Mouse (Mus musculus): ENCODE results near the gene Anks1. TPM values are rescaled to one million over a fixed set of nuclear protein-coding genes. Genes with fewer than 3 reads are reported as not detected.
A peak's percentile ranks its signal among the peaks of the same experiment; 100 is the strongest.
"Not testable (repeated sequence)": the region's sequence is repeated elsewhere in the genome, so short reads cannot be mapped to it uniquely, and the experiment has no call there.

Anks1 gene
- polyA plus RNA-seq, 1 experiment from 2014 or later, result 18.7 TPM

DNA sequence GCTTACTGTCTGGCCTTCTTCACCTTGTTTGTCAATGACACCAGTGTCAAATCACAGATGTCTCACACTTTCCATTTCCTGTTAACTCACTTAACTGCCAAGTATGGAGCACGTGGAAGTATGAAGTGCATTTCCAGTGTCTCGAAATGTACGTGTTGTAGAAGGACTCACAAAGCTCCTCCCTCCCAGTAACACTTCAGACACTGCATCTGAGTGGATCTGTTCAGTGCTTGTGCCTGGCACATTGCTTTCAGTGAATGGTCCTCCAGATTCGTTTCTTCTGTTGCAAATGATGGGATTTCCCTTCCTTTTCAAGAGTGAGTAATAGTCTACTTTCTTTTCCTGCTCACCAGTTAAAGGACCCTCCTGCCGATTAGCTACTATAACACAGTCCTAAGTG is 61.2 kb downstream of the Anks1 start:
- no peak overlapping the region for H3K9ac ChIP-seq
- no peaks in the 10 kb centered on the region for H3K36me3 ChIP-seq (ENCODE audit: insufficient read depth)
- H3K27ac ChIP-seq (ENCODE audit: low read depth), result peak overlapping the region; percentile 62; the same call in 1 of the 2 replicates
- no peak overlapping the region for H3K4me3 ChIP-seq (ENCODE audit: low read depth, low read length)
- no peak for TF ChIP-seq CTCF (IDR thresholded peaks at IDR 0.05; ENCODE audit: low read depth)
- no peaks in the 10 kb centered on the region for H3K9me3 ChIP-seq (ENCODE audit: low read depth, low read length)
- H3K27me3 ChIP-seq (ENCODE audit: insufficient read depth, low read length), result no peaks in the 10 kb centered on the region
- DNase-seq (peak; percentile 13), ATAC-seq (ENCODE audit: insufficient read depth) (no peak)
- no peak overlapping the region for H3K4me2 ChIP-seq
- WGBS, result 55% methylated on average over 5 of the region's 5 CpGs
- H3K4me1 ChIP-seq (ENCODE audit: insufficient read depth), result no peaks in the 10 kb centered on the region

DNA sequence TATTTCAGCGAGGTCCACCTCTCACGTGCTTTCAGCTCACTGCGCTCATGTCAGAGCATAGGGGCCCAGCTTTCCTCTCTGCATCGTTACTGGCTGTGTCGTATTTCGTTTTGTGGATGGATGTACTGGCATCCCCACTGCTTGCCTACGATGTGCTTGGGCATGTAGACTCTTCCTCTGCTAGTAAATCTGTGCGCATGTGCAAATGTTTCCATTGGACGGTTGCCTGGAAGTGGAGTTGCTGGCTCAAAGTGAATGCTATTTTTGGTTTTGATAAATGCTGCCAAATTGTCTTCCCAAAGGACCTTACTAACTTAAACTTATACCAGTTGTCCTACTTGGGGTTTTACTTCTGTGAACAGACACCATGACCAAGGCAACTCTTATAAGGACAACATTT is 62.4 kb downstream of the Anks1 start:
- Histone ChIP-seq H3K4me1 (ENCODE audit: insufficient read depth) (no peaks in the 10 kb centered on the region), H3K27ac (ENCODE audit: low read depth) (no peak overlapping the region), H3K27me3 (ENCODE audit: insufficient read depth, low read length) (no peaks in the 10 kb centered on the region), H3K4me3 (ENCODE audit: low read depth, low read length) (no peak overlapping the region), H3K4me2 (no peak overlapping the region), H3K9ac (no peak overlapping the region), H3K9me3 (ENCODE audit: low read depth, low read length) (no peaks in the 10 kb centered on the region), H3K36me3 (ENCODE audit: insufficient read depth) (peaks cover 2% of the 10 kb centered on the region; the same call in 1 of the 2 replicates)
- ATAC-seq (ENCODE audit: insufficient read depth), result no peak
- no peak for TF ChIP-seq CTCF (IDR thresholded peaks at IDR 0.05; ENCODE audit: low read depth)
- WGBS, result 75% methylated on average over 9 of the region's 9 CpGs
- DNase-seq, result peak; percentile 84

DNA sequence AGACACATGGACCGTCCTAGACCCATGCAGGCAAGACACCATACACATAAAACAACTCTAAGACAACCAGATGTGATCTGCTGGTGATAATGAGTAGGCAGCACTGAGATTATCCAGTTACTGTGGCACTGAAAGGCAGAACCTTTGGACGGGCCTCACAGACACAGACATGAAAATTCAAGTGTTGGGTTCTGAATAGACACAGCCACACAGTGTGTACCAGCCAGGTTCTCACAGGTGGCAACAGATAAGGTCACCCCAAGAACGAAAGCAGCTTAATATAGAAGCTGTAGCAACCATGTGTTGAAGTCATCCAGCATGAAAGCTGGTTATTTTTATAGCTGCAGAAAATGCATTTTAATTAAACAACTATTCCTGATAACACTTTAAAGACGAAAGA is 64.2 kb downstream of the Anks1 start:
- Histone ChIP-seq H3K9me3 (ENCODE audit: low read depth, low read length) (no peaks in the 10 kb centered on the region), H3K4me1 (ENCODE audit: insufficient read depth) (no peaks in the 10 kb centered on the region), H3K27me3 (ENCODE audit: insufficient read depth, low read length) (no peaks in the 10 kb centered on the region), H3K4me3 (ENCODE audit: low read depth, low read length) (no peak overlapping the region), H3K36me3 (ENCODE audit: insufficient read depth) (peaks cover 19% of the 10 kb centered on the region; the same call in 1 of the 2 replicates), H3K27ac (ENCODE audit: low read depth) (no peak overlapping the region), H3K4me2 (no peak overlapping the region), H3K9ac (no peak overlapping the region)
- WGBS, result 70% methylated on average over 4 of the region's 4 CpGs
- ATAC-seq (ENCODE audit: insufficient read depth) (no peak), DNase-seq (no peak)
- no peak for TF ChIP-seq CTCF (IDR thresholded peaks at IDR 0.05; ENCODE audit: low read depth)

DNA sequence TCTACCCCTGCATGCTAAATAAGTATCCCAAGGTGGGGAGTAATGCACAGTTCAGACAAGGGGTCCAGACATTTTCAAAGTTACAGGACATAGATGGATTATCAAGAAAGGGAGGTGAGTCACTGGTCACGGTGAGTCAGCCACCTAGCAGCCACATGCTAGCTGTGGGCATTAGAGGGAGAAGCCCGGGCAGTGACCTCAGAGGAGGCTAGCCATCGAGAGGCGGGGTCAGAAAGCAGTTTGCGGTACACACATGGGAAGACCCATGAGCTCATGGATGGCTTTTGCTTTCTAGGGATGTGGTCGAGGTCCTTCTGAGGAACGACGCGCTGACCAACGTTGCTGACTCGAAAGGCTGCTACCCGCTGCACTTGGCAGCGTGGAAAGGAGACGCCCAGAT is 67.2 kb downstream of the Anks1 start:
- TF ChIP-seq CTCF (IDR thresholded peaks at IDR 0.05; ENCODE audit: low read depth), result no peak
- no peaks in the 10 kb centered on the region for H3K27me3 ChIP-seq (ENCODE audit: insufficient read depth, low read length)
- H3K9ac ChIP-seq, result no peak overlapping the region
- no peak overlapping the region for H3K4me2 ChIP-seq
- H3K9me3 ChIP-seq (ENCODE audit: low read depth, low read length), result no peaks in the 10 kb centered on the region
- peaks cover 32% of the 10 kb centered on the region; the same call in 1 of the 2 replicates for H3K36me3 ChIP-seq (ENCODE audit: insufficient read depth)
- H3K4me3 ChIP-seq (ENCODE audit: low read depth, low read length), result no peak overlapping the region
- ATAC-seq (ENCODE audit: insufficient read depth) (no peak), DNase-seq (no peak)
- no peaks in the 10 kb centered on the region for H3K4me1 ChIP-seq (ENCODE audit: insufficient read depth)
- WGBS, result 91% methylated on average over 14 of the region's 14 CpGs
- H3K27ac ChIP-seq (ENCODE audit: low read depth), result no peak overlapping the region

DNA sequence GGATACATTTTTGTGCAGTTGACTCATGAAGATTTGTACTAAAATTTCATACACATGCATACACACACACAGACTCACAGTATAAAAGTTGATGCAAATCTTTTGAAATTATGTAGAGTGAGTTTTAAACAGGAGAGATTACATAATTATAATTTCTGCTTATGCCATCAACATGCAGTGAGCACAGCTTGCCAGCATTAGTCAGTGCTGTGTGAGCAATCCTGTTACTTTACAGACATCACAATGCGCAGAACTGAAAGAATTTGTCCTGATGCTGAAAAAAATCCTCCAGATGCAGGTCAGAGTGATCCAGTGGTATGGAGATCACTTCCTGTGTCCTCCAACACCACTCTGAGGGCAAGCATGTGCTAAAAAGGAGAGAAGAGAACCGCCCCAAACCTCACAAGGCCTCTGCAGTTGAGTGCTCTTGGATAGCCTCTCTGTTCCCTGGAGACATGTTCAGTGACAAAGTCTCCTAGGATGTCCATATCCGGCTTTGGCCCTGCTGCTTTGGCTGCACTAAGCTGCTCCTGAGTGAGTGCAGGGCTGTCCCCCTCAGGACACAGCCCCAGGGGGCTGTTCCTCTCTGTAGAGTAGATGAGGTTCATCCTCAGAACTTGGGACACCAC is 68.0 kb downstream of the Anks1 start:
- 84% methylated on average over 3 of the region's 3 CpGs for WGBS
- Histone ChIP-seq H3K4me1 (ENCODE audit: insufficient read depth) (no peaks in the 10 kb centered on the region), H3K27ac (ENCODE audit: low read depth) (no peak overlapping the region), H3K9ac (no peak overlapping the region), H3K4me2 (no peak overlapping the region), H3K36me3 (ENCODE audit: insufficient read depth) (peaks cover 32% of the 10 kb centered on the region; the same call in 1 of the 2 replicates), H3K9me3 (ENCODE audit: low read depth, low read length) (no peaks in the 10 kb centered on the region), H3K4me3 (ENCODE audit: low read depth, low read length) (no peak overlapping the region), H3K27me3 (ENCODE audit: insufficient read depth, low read length) (no peaks in the 10 kb centered on the region)
- ATAC-seq (ENCODE audit: insufficient read depth) (no peak), DNase-seq (no peak)
- no peak for TF ChIP-seq CTCF (IDR thresholded peaks at IDR 0.05; ENCODE audit: low read depth)

DNA sequence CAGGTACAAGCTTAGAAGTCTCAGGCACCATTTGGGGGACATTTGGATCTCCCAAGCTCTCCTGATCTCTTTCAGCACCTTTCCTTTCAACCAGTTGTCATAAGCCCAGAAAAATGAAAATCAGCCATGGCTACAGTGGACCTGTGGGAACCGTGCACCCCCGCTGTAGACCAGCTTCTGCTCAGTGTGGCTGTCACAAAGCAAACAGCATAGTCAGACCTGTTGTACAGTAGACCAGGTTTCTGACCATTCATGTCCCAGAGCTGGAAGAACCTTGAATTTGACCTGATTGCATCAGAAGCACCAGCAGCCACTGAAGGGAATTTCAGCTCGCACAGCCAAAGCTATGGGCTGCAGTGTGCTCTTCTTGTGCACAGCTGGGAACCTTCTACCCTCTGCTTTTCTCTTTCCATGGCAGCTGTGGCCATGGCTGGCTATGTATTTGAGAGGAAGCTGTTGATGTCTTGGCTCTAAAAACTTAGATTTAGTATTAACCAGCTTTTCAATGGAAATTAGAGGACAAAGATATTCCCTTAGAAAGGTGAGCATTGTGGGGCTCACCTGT is 71.4 kb downstream of the Anks1 start:
- H3K9ac ChIP-seq, result no peak overlapping the region
- H3K27ac ChIP-seq (ENCODE audit: low read depth), result no peak overlapping the region
- H3K4me3 ChIP-seq (ENCODE audit: low read depth, low read length), result no peak overlapping the region
- TF ChIP-seq CTCF (IDR thresholded peaks at IDR 0.05; ENCODE audit: low read depth), result no peak
- no peaks in the 10 kb centered on the region for H3K9me3 ChIP-seq (ENCODE audit: low read depth, low read length)
- ATAC-seq (ENCODE audit: insufficient read depth) (no peak), DNase-seq (peak; percentile 35)
- 92% methylated on average over 3 of the region's 3 CpGs for WGBS
- peaks cover 42% of the 10 kb centered on the region for H3K36me3 ChIP-seq (ENCODE audit: insufficient read depth)
- H3K4me1 ChIP-seq (ENCODE audit: insufficient read depth), result no peaks in the 10 kb centered on the region
- no peak overlapping the region for H3K4me2 ChIP-seq
- no peaks in the 10 kb centered on the region for H3K27me3 ChIP-seq (ENCODE audit: insufficient read depth, low read length)

DNA sequence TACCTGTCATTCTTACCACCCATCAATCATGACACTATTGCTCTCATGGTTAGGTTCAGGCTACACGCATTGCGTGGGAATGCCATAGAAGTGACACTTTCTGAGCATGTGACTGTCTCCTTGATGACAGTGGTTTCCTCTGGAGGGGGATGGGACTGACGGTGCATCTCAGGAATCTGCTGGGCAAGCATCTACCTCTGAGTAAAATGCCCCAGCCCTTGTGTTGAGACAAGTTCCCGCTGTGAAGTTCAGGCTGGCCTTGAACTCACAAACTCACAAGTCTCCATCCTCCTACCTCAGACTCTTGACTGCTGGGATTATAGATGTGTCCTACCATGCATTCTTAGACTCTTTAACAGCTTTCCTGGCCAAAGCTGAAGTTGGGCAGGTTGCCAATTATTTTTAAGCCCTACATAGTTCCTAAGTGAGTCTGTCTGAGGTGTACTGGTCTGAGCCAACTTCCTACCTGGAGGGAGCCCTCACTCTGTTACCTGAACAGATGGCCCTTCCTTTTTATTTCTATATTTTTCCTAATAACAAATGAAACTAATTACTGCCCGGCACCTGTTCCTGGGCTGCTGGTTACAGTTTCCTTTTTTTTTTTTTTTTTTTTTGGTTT is 72.5 kb downstream of the Anks1 start:
- no peak for TF ChIP-seq CTCF (IDR thresholded peaks at IDR 0.05; ENCODE audit: low read depth)
- Histone ChIP-seq H3K27ac (ENCODE audit: low read depth) (no peak overlapping the region), H3K4me1 (ENCODE audit: insufficient read depth) (no peaks in the 10 kb centered on the region), H3K4me2 (no peak overlapping the region), H3K36me3 (ENCODE audit: insufficient read depth) (peaks cover 50% of the 10 kb centered on the region), H3K9ac (no peak overlapping the region), H3K27me3 (ENCODE audit: insufficient read depth, low read length) (no peaks in the 10 kb centered on the region), H3K9me3 (ENCODE audit: low read depth, low read length) (no peaks in the 10 kb centered on the region), H3K4me3 (ENCODE audit: low read depth, low read length) (no peak overlapping the region)
- 86% methylated on average over 5 of the region's 5 CpGs for WGBS
- peak; percentile 23 for DNase-seq
- no peak for ATAC-seq (ENCODE audit: insufficient read depth)

DNA sequence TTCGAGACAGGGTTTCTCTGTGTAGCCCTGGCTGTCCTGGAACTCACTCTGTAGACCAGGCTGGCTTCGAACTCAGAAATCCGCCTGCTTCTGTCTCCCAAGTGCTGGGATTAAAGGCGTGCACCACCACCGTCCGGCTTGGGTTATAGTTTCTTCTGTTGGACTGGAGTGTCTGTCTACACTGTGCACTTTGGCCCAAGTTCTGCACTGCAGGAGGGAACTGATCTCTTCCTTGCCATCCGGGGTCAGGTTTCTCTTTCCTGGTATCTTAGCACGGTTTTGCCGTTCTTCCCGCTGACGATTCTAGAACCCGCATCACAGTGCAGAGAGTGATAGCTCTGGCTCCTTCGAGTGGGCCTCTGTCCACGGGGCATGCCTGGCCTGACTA is 73.0 kb downstream of the Anks1 start:
- not testable (repeated sequence) for H3K4me2 ChIP-seq; H3K4me1 ChIP-seq (ENCODE audit: insufficient read depth); H3K9me3 ChIP-seq (ENCODE audit: low read depth, low read length); H3K27me3 ChIP-seq (ENCODE audit: insufficient read depth, low read length); H3K27ac ChIP-seq (ENCODE audit: low read depth); ATAC-seq (ENCODE audit: insufficient read depth); DNase-seq; H3K4me3 ChIP-seq (ENCODE audit: low read depth, low read length); H3K9ac ChIP-seq
- WGBS, result 82% methylated on average over 14 of the region's 14 CpGs
- peaks cover 51% of the 10 kb centered on the region for H3K36me3 ChIP-seq (ENCODE audit: insufficient read depth)
